Mouse (Mus musculus) liver, postnatal 0 days (tissue): ENCODE data around the gene Jdp2.

Experiments
- CTCF ChIP-seq: sonication (generic); IDR thresholded peaks from 2 replicates; pipeline ENCODE4 v1.5.1; 2016; ENCODE audit warnings: antibody characterized with exemption, low read depth
- EP300 ChIP-seq: IDR thresholded peaks from 2 replicates; pipeline ENCODE4 v1.6.1; 2016; ENCODE audit warnings: antibody characterized with exemption, low read depth, mild to moderate bottlenecking

DNA sequence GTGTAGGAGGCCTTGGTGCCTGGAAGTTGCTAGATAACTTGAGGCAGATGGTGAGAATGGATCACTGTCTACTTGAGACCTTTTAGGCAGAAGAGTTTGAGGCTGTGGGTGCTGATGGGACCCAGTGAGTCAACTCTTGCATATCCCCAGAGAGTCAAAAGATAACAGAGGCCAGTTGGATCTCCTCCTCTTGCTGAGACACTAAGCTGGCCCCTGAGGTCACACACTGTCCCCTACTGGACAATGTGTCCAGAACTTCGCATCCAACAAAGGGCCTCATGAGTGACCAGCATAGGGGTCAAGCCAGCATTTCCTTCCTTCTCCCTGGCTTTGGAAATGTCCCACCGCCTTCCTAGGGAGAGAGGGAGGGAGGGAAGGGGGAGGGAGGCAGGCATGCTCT is 81.0 kb downstream of the Jdp2 start:
- TF ChIP-seq CTCF (peak; percentile 29), EP300 (no peak)
